Mouse (Mus musculus): ENCODE measurements around the gene Gm17651.

Gm17651 gene

GRCm38 (mm10) chr3:97674644-97675110 lies at the start of gene Gm17651:
Gene Gm17651 (minus strand): TSS chr3:97674694.
- DNase-seq (ENCODE audit: low read depth) = no peak

GRCm38 (mm10) chr3:97719116-97719515 lies 44.6 kb upstream of the Gm17651 start:
- no peak for DNase-seq (ENCODE audit: low read depth)

GRCm38 (mm10) chr3:97715922-97716321 lies 41.4 kb upstream of the Gm17651 start:
- DNase-seq (ENCODE audit: low read depth) = no peak

- no peak for DNase-seq (ENCODE audit: low read depth)
Measured at GRCm38 (mm10) chr3:97710881-97711280, 36.4 kb upstream of the Gm17651 start.

- DNase-seq (ENCODE audit: low read depth) = no peak
Measured at GRCm38 (mm10) chr3:97710134-97710533, 35.6 kb upstream of the Gm17651 start.

- no peak for DNase-seq (ENCODE audit: low read depth)
Measured at GRCm38 (mm10) chr3:97706561-97706960, 32.1 kb upstream of the Gm17651 start.

GRCm38 (mm10) chr3:97705508-97705907 lies 31.0 kb upstream of the Gm17651 start:
- no peak for DNase-seq (ENCODE audit: low read depth)

GRCm38 (mm10) chr3:97702448-97703080 lies 28.1 kb upstream of the Gm17651 start:
- no peak for DNase-seq (ENCODE audit: low read depth)

GRCm38 (mm10) chr3:97701198-97701597 lies 26.7 kb upstream of the Gm17651 start:
- DNase-seq (ENCODE audit: low read depth) = no peak

GRCm38 (mm10) chr3:97699061-97699460 lies 24.6 kb upstream of the Gm17651 start:
- no peak for DNase-seq (ENCODE audit: low read depth)

GRCm38 (mm10) chr3:97697291-97697690 lies 22.8 kb upstream of the Gm17651 start:
- DNase-seq (ENCODE audit: low read depth) = no peak

- no peak for DNase-seq (ENCODE audit: low read depth)
Measured at GRCm38 (mm10) chr3:97696866-97697265, 22.4 kb upstream of the Gm17651 start.

- DNase-seq (ENCODE audit: low read depth) = no peak
Measured at GRCm38 (mm10) chr3:97693806-97694205, 19.3 kb upstream of the Gm17651 start.

- no peak for DNase-seq (ENCODE audit: low read depth)
Measured at GRCm38 (mm10) chr3:97691443-97692017, 17.0 kb upstream of the Gm17651 start.

GRCm38 (mm10) chr3:97690590-97690989 lies 16.1 kb upstream of the Gm17651 start:
- DNase-seq (ENCODE audit: low read depth) = no peak

GRCm38 (mm10) chr3:97689289-97689688 lies 14.8 kb upstream of the Gm17651 start:
- DNase-seq (ENCODE audit: low read depth) = no peak

- no peak for DNase-seq (ENCODE audit: low read depth)
Measured at GRCm38 (mm10) chr3:97686372-97687117, 12.1 kb upstream of the Gm17651 start.

- DNase-seq (ENCODE audit: low read depth) = no peak
Measured at GRCm38 (mm10) chr3:97683560-97684195, 9.2 kb upstream of the Gm17651 start.

- DNase-seq (ENCODE audit: low read depth) = no peak
Measured at GRCm38 (mm10) chr3:97682576-97682975, 8.1 kb upstream of the Gm17651 start.

GRCm38 (mm10) chr3:97682159-97682502 lies 7.6 kb upstream of the Gm17651 start:
- DNase-seq (ENCODE audit: low read depth) = no peak

- peak; percentile 88 for DNase-seq (ENCODE audit: low read depth)
Measured at GRCm38 (mm10) chr3:97681321-97682158, 7.0 kb upstream of the Gm17651 start.
